Mouse (Mus musculus) forebrain, embryonic 11.5 days (tissue): ENCODE measurements at regions not wholly inside any gene's neighbourhood (a gene's known extent, or its start where the extent isn't known, plus 50 kb on each side); places are given as distances from the start of the nearest gene placed in this dataset.

ENCODE experiments used
- ATAC-seq: fragments of 200-750 bp; cut with Nextera tagmentation; replicated peaks from 2 replicates; pipeline ENCODE4 v1.8.0; 2017; ENCODE audit warnings: moderate TSS enrichment; ENCODE audit not compliant: low FRiP score
- DNase-seq: peaks from one replicate; pipeline ENCODE4 v3.0.0-alpha.2; 2017; ENCODE audit warnings: low spot score
- H3K27ac ChIP-seq: fragments of 300-500 bp; sonication (generic); 2 replicates; pipeline ENCODE4 v1.5.1; 2014; ENCODE audit warnings: low read depth, low read length
- H3K27me3 ChIP-seq: fragments of 300-500 bp; sonication (generic); 2 replicates; pipeline ENCODE4 v1.6.1; 2014; ENCODE audit warnings: mild to moderate bottlenecking, low read length, mixed read lengths; ENCODE audit not compliant: control insufficient read depth, insufficient read depth
- H3K36me3 ChIP-seq: fragments of 300-500 bp; sonication (generic); 2 replicates; pipeline ENCODE4 v1.6.1; 2014; ENCODE audit warnings: mild to moderate bottlenecking, low read length, moderate library complexity, mixed read lengths; ENCODE audit not compliant: control insufficient read depth, insufficient read depth
- H3K4me1 ChIP-seq: fragments of 300-500 bp; sonication (generic); replicated peaks from 2 replicates; pipeline ENCODE4 v1.6.1; 2014; ENCODE audit warnings: low read length, mixed read lengths; ENCODE audit not compliant: control insufficient read depth, insufficient read depth
- H3K4me2 ChIP-seq: fragments of 300-500 bp; sonication (generic); 2 replicates; pipeline ENCODE4 v1.6.1; 2014; ENCODE audit warnings: low read depth, mild to moderate bottlenecking, low read length, moderate library complexity, mixed read lengths; ENCODE audit not compliant: severe bottlenecking
- H3K4me3 ChIP-seq: fragments of 300-500 bp; sonication (generic); 2 replicates; pipeline ENCODE4 v1.5.1; 2014; ENCODE audit warnings: low read depth, low read length
- H3K9ac ChIP-seq: fragments of 300-500 bp; sonication (generic); 2 replicates; pipeline ENCODE4 v1.6.1; 2014; ENCODE audit warnings: low read length
- H3K9me3 ChIP-seq: fragments of 300-500 bp; sonication (generic); 2 replicates; pipeline ENCODE4 v1.6.1; 2016; ENCODE audit warnings: low read length, mixed read lengths; ENCODE audit not compliant: control insufficient read depth
- WGBS: fragments of 180-500 bp; shearing (Covaris S2); extraction: QIAGEN DNeasy Blood & Tissue Kit; methylation state at CpG from one replicate; pipeline ENCODE4 v1.1.7; 2014; 5-methylcytosine and 5-hydroxymethylcytosine counted together

GRCm38 (mm10) chr12:60352138-60352537 is 1132.6 kb upstream of the Fbxo33 start:
- Histone ChIP-seq H3K36me3 (no peaks in the 10 kb centered on the region), H3K27ac (no peak overlapping the region), H3K4me2 (no peak overlapping the region), H3K9me3 (no peaks in the 10 kb centered on the region), H3K4me3 (no peak overlapping the region), H3K4me1 (no peaks in the 10 kb centered on the region), H3K27me3 (no peaks in the 10 kb centered on the region), H3K9ac (no peak overlapping the region)
- ATAC-seq, result no peak
- no peak for DNase-seq
- 87% methylated on average over 2 of the region's 2 CpGs for WGBS

GRCm38 (mm10) chr12:60344437-60344836 is 1124.9 kb upstream of the Fbxo33 start:
- Histone ChIP-seq H3K9ac (no peak overlapping the region), H3K27ac (no peak overlapping the region), H3K9me3 (no peaks in the 10 kb centered on the region), H3K4me3 (no peak overlapping the region), H3K27me3 (no peaks in the 10 kb centered on the region), H3K36me3 (no peaks in the 10 kb centered on the region), H3K4me1 (no peaks in the 10 kb centered on the region), H3K4me2 (no peak overlapping the region)
- no peak for DNase-seq
- 96% methylated on average over 1 of the region's 1 CpGs for WGBS
- no peak for ATAC-seq

- Histone ChIP-seq H3K27ac (no peak overlapping the region), H3K4me2 (no peak overlapping the region), H3K9me3 (no peaks in the 10 kb centered on the region), H3K4me1 (no peaks in the 10 kb centered on the region), H3K9ac (no peak overlapping the region), H3K36me3 (no peaks in the 10 kb centered on the region), H3K27me3 (no peaks in the 10 kb centered on the region), H3K4me3 (no peak overlapping the region)
- DNase-seq (no peak), ATAC-seq (no peak)
- 83% methylated on average over 6 of the region's 6 CpGs for WGBS
Observed at GRCm38 (mm10) chr12:60320063-60320462, 1100.5 kb upstream of the Fbxo33 start.

- H3K4me1 ChIP-seq, result no peaks in the 10 kb centered on the region
- ATAC-seq, result no peak
- WGBS, result 70% methylated on average over 2 of the region's 2 CpGs
- no peaks in the 10 kb centered on the region for H3K27me3 ChIP-seq
- no peak overlapping the region for H3K4me3 ChIP-seq
- no peaks in the 10 kb centered on the region for H3K9me3 ChIP-seq
- H3K9ac ChIP-seq, result no peak overlapping the region
- H3K27ac ChIP-seq, result no peak overlapping the region
- DNase-seq, result no peak
- no peak overlapping the region for H3K4me2 ChIP-seq
- H3K36me3 ChIP-seq, result no peaks in the 10 kb centered on the region
Observed at GRCm38 (mm10) chr12:60292591-60292990, 1073.1 kb upstream of the Fbxo33 start.

GRCm38 (mm10) chr12:60288817-60289216 is 1069.3 kb upstream of the Fbxo33 start:
- H3K27ac ChIP-seq, result no peak overlapping the region
- H3K9me3 ChIP-seq, result no peaks in the 10 kb centered on the region
- H3K27me3 ChIP-seq, result no peaks in the 10 kb centered on the region
- ATAC-seq (no peak), DNase-seq (no peak)
- no peak overlapping the region for H3K4me2 ChIP-seq
- H3K36me3 ChIP-seq, result no peaks in the 10 kb centered on the region
- WGBS, result 92% methylated on average over 2 of the region's 2 CpGs
- no peak overlapping the region for H3K9ac ChIP-seq
- no peaks in the 10 kb centered on the region for H3K4me1 ChIP-seq
- no peak overlapping the region for H3K4me3 ChIP-seq

GRCm38 (mm10) chr12:60255286-60255685 is 1035.8 kb upstream of the Fbxo33 start:
- Histone ChIP-seq H3K27ac (no peak overlapping the region), H3K4me2 (no peak overlapping the region), H3K9ac (no peak overlapping the region), H3K27me3 (no peaks in the 10 kb centered on the region), H3K4me1 (no peaks in the 10 kb centered on the region), H3K9me3 (no peaks in the 10 kb centered on the region), H3K4me3 (no peak overlapping the region), H3K36me3 (no peaks in the 10 kb centered on the region)
- 71% methylated on average over 1 of the region's 1 CpGs for WGBS
- DNase-seq (no peak), ATAC-seq (no peak)

GRCm38 (mm10) chr12:60214002-60214401 is 994.5 kb upstream of the Fbxo33 start:
- Histone ChIP-seq H3K27me3 (no peaks in the 10 kb centered on the region), H3K9me3 (no peaks in the 10 kb centered on the region), H3K9ac (no peak overlapping the region), H3K36me3 (no peaks in the 10 kb centered on the region), H3K4me1 (no peaks in the 10 kb centered on the region), H3K4me3 (no peak overlapping the region), H3K27ac (no peak overlapping the region), H3K4me2 (no peak overlapping the region)
- ATAC-seq, result no peak
- no peak for DNase-seq
- WGBS, result 92% methylated on average over 3 of the region's 3 CpGs

- ATAC-seq (no peak), DNase-seq (no peak)
- Histone ChIP-seq H3K4me2 (no peak overlapping the region), H3K4me3 (no peak overlapping the region), H3K9me3 (no peaks in the 10 kb centered on the region), H3K27ac (no peak overlapping the region), H3K9ac (no peak overlapping the region), H3K36me3 (no peaks in the 10 kb centered on the region), H3K4me1 (no peaks in the 10 kb centered on the region), H3K27me3 (no peaks in the 10 kb centered on the region)
- 72% methylated on average over 2 of the region's 2 CpGs for WGBS
Observed at GRCm38 (mm10) chr12:60175750-60176149, 956.2 kb upstream of the Fbxo33 start.

- H3K36me3 ChIP-seq, result no peaks in the 10 kb centered on the region
- H3K27ac ChIP-seq, result no peak overlapping the region
- no peak overlapping the region for H3K4me2 ChIP-seq
- 82% methylated on average over 4 of the region's 4 CpGs for WGBS
- no peak overlapping the region for H3K4me3 ChIP-seq
- H3K9me3 ChIP-seq, result no peaks in the 10 kb centered on the region
- no peak overlapping the region for H3K9ac ChIP-seq
- DNase-seq (no peak), ATAC-seq (no peak)
- H3K27me3 ChIP-seq, result no peaks in the 10 kb centered on the region
- H3K4me1 ChIP-seq, result no peaks in the 10 kb centered on the region
Observed at GRCm38 (mm10) chr12:60150266-60150665, 930.7 kb upstream of the Fbxo33 start.
